Mouse (Mus musculus): ENCODE measurements around the gene Ppm1n.

GRCm38 (mm10) chr7:19265147-19265546 is 14.7 kb downstream of the Ppm1n start:
- TF ChIP-seq CTCF (IDR thresholded peaks at IDR 0.05; ENCODE audit: low read depth) (no peak), EP300 (IDR thresholded peaks at IDR 0.05; ENCODE audit: low read depth) (no peak)
